Mouse (Mus musculus): ENCODE data around the gene Hist1h2ab. TPM values are rescaled to one million over a fixed set of nuclear protein-coding genes. Genes with fewer than 3 reads are reported as not detected.

Gene Hist1h2ab
- polyA plus RNA-seq, 1 experiment from 2014 or later = 63.8 TPM

DNA sequence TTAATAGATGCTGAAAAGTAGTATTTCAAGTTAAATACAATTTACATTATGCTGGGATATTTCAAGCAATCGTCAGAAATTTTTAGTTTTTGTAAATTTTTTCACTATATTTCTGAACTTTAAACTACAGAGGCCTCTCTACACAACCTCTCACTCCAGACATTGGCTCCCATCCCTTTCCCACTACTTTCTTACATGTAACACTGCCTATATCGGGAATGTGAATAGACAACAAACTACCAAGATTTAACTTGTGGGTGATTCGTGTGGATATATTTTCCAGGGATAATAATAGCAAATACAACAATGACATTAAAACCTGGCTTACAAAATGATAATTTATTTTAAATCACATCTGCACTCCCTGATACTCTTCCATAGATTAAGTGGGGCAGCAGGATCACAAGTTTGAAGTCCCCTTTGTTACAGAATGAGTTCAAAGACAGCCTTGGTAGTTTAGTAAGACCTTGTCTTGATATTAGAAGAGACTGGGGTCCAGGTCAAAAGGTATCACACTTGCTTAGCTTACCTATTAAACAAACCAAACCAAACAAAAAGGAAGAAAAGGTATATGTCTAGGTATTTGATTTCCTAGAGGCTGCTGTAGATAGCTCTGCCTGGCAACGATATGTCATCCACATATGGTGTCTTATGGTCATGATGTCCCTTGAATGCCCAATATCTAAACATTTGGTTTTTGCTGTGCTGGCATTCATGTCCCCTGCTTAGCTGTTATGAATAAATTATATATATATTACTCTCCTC lies 2.6 kb downstream of the Hist1h2ab start:
- Histone ChIP-seq H3K4me1 (ENCODE audit: control insufficient read depth, insufficient read depth, low read length) (peaks cover 6% of the 10 kb centered on the region; the same call in 1 of the 2 replicates), H3K4me2 (ENCODE audit: low read depth, severe bottlenecking) (peak overlapping the region; percentile 56), H3K27me3 (ENCODE audit: control insufficient read depth, insufficient read depth, low read length) (no peaks in the 10 kb centered on the region), H3K4me3 (ENCODE audit: low read depth, low read length) (no peak overlapping the region), H3K27ac (replicated peaks; ENCODE audit: low read depth, low read length) (peak overlapping the region; percentile 83), H3K9me3 (ENCODE audit: control insufficient read depth, low read length) (no peaks in the 10 kb centered on the region), H3K36me3 (ENCODE audit: control insufficient read depth, insufficient read depth, low read length) (no peaks in the 10 kb centered on the region), H3K9ac (ENCODE audit: low read length) (no peak overlapping the region)
- no peak for ATAC-seq (ENCODE audit: insufficient number of reproducible peaks, low FRiP score, low TSS enrichment, low read depth)
- no peak for DNase-seq (ENCODE audit: low spot score)
- 63% methylated on average over 4 of the region's 4 CpGs for WGBS

DNA sequence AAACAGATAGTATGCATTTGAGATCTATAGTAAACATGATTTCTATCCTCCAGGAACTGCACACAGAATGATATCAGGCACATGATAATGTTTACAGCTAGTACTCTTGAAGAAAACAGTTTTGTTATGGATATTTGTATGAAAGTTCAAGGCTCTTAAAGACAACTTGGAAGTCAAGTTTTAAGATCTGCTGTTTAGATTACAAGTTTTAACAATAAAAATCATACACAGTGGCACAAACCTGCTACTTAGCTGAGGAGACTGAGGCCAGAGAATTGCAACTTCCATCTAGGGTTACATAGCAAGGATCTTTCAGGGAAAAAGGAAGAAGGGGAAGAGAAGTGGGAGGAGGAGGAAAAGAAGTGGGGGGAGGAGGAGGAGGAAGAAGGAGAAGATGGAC lies 4.1 kb downstream of the Hist1h2ab start:
- no peak overlapping the region for H3K9ac ChIP-seq (ENCODE audit: low read length)

DNA sequence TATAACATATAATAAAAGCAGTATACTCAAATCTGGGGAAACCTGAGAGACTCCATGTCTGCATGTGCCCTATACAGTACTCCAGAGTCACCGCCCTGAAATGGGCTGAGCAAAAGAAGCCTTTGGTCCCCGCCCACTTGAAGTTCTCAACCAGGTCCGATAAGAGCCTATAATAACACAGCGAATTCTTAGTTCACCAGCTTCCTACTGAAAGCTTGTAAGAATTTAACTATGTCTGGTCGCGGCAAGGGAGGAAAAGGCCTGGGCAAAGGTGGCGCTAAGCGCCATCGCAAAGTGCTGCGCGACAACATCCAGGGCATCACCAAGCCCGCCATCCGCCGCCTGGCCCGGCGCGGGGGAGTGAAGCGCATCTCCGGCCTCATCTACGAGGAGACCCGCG lies 5.9 kb downstream of the Hist1h2ab start, which contains the start of gene Hist1h4b:
Hist1h4b (plus strand) TSS at position 224 of the 400 bp plus-strand sequence.
- no peaks in the 10 kb centered on the region for H3K9me3 ChIP-seq (ENCODE audit: control insufficient read depth, low read length)
- H3K4me3 ChIP-seq (ENCODE audit: low read depth, low read length) = peak within 1 kb of the TSS; percentile 34
- peak within 1 kb of the TSS; percentile 63 for H3K9ac ChIP-seq (ENCODE audit: low read length)
- under 1% methylated on average over 15 of the region's 22 CpGs for WGBS
- peak within 1 kb of the TSS; percentile 95 for H3K27ac ChIP-seq (replicated peaks; ENCODE audit: low read depth, low read length)
- peak within 1 kb of the TSS; percentile 70 for H3K4me2 ChIP-seq (ENCODE audit: low read depth, severe bottlenecking)
- peak; percentile 96 for DNase-seq (ENCODE audit: low spot score)
- H3K27me3 ChIP-seq (ENCODE audit: control insufficient read depth, insufficient read depth, low read length) = no peaks in the 10 kb centered on the region
- ATAC-seq (ENCODE audit: insufficient number of reproducible peaks, low FRiP score, low TSS enrichment, low read depth) = peak; percentile 66
- peaks cover 6% of the 10 kb centered on the region; the same call in 1 of the 2 replicates for H3K4me1 ChIP-seq (ENCODE audit: control insufficient read depth, insufficient read depth, low read length)
- H3K36me3 ChIP-seq (ENCODE audit: control insufficient read depth, insufficient read depth, low read length) = no peaks in the 10 kb centered on the region

More for the DNA sequence above, 4.1 kb downstream of the Hist1h2ab start:
- ATAC-seq (ENCODE audit: insufficient number of reproducible peaks, low FRiP score, low TSS enrichment, low read depth) (no peak), DNase-seq (ENCODE audit: low spot score) (no peak)
- peaks cover 6% of the 10 kb centered on the region; the same call in 1 of the 2 replicates for H3K4me1 ChIP-seq (ENCODE audit: control insufficient read depth, insufficient read depth, low read length)
- no peaks in the 10 kb centered on the region for H3K36me3 ChIP-seq (ENCODE audit: control insufficient read depth, insufficient read depth, low read length)
- H3K4me2 ChIP-seq (ENCODE audit: low read depth, severe bottlenecking) = no peak overlapping the region
- no peaks in the 10 kb centered on the region for H3K27me3 ChIP-seq (ENCODE audit: control insufficient read depth, insufficient read depth, low read length)
- H3K27ac ChIP-seq (replicated peaks; ENCODE audit: low read depth, low read length) = no peak overlapping the region
- no peak overlapping the region for H3K4me3 ChIP-seq (ENCODE audit: low read depth, low read length)
- H3K9me3 ChIP-seq (ENCODE audit: control insufficient read depth, low read length) = no peaks in the 10 kb centered on the region

DNA sequence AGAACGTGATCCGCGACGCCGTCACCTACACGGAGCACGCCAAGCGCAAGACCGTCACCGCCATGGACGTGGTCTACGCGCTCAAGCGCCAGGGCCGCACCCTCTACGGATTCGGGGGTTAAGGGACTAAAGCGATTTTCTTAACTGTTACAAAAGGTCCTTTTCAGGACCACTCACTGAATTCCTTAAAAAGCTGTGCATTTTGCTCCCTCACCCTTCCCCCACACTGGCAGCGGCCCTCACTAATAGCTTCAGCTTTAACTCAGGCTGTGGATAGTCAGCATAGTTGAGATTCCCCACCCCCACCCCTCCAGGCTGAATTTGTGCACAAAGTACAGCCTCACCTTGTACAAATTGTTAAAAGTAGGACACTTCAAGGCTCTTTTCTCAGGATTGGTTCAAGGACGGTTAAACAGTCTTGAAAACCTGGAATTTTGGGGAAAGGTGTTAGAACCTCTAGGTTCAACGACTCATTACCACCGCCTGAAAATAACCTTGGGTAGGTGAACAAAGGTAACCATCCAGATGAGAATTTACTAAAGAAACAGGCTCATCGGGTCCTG lies 6.4 kb downstream of the Hist1h2ab start:
- WGBS = 2% methylated on average over 15 of the region's 23 CpGs
- Histone ChIP-seq H3K9ac (ENCODE audit: low read length) (peak overlapping the region; percentile 63), H3K4me3 (ENCODE audit: low read depth, low read length) (peak overlapping the region; percentile 34), H3K27me3 (ENCODE audit: control insufficient read depth, insufficient read depth, low read length) (no peaks in the 10 kb centered on the region), H3K36me3 (ENCODE audit: control insufficient read depth, insufficient read depth, low read length) (no peaks in the 10 kb centered on the region), H3K9me3 (ENCODE audit: control insufficient read depth, low read length) (no peaks in the 10 kb centered on the region), H3K27ac (replicated peaks; ENCODE audit: low read depth, low read length) (peak overlapping the region; percentile 95), H3K4me1 (ENCODE audit: control insufficient read depth, insufficient read depth, low read length) (peaks cover 6% of the 10 kb centered on the region; the same call in 1 of the 2 replicates), H3K4me2 (ENCODE audit: low read depth, severe bottlenecking) (peak overlapping the region; percentile 70)
- ATAC-seq (ENCODE audit: insufficient number of reproducible peaks, low FRiP score, low TSS enrichment, low read depth) (no peak), DNase-seq (ENCODE audit: low spot score) (peak; percentile 80)

DNA sequence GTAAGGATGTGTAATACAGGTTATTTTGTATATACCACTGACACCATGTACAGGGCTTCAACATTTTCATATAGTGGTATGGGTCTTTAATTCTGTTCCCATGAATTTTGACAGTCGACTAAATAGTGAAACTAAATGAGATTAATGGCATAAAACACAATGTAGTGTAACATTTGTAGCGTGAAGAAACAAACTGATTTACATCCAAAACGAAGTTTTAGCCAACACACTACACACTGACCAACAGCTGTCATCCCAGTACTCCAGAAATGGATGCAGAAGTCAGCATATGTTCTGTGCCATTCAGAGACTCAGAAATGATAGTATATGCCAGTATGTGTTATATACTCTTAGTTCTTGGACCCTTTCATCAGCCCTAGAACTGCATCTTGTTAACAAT lies 7.0 kb downstream of the Hist1h2ab start:
- no peaks in the 10 kb centered on the region for H3K36me3 ChIP-seq (ENCODE audit: control insufficient read depth, insufficient read depth, low read length)
- H3K4me1 ChIP-seq (ENCODE audit: control insufficient read depth, insufficient read depth, low read length) = peaks cover 6% of the 10 kb centered on the region; the same call in 1 of the 2 replicates
- H3K27ac ChIP-seq (replicated peaks; ENCODE audit: low read depth, low read length) = peak overlapping the region; percentile 95; the same call in 1 of the 2 replicates
- H3K4me3 ChIP-seq (ENCODE audit: low read depth, low read length) = no peak overlapping the region
- H3K27me3 ChIP-seq (ENCODE audit: control insufficient read depth, insufficient read depth, low read length) = no peaks in the 10 kb centered on the region
- no peak overlapping the region for H3K9ac ChIP-seq (ENCODE audit: low read length)
- 51% methylated on average over 3 of the region's 3 CpGs for WGBS
- H3K9me3 ChIP-seq (ENCODE audit: control insufficient read depth, low read length) = no peaks in the 10 kb centered on the region
- no peak for ATAC-seq (ENCODE audit: insufficient number of reproducible peaks, low FRiP score, low TSS enrichment, low read depth)
- H3K4me2 ChIP-seq (ENCODE audit: low read depth, severe bottlenecking) = peak overlapping the region; percentile 70
- DNase-seq (ENCODE audit: low spot score) = no peak

DNA sequence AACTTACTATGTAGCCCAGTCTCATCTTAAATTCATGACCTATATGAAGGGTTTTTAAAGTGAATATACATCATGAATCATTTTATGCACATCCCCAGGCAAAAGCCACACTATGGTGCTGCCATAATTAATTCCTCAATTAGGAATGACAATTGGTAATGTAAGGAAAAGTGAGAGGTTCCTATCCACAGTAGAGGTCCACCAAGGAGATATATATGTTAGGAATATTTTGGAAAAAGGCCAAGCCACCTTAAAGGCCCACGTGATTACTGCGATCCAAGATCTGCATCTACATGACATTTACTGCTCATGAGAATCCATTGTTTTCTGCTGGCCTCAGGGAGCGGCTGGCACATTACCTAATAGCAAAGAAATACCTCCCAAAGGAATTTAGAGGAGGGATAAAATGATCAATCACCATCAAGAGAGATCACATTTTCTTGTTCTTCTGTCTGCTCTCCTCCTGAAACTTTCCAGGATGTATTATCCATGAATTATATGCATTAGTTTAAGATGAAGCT lies 8.4 kb downstream of the Hist1h2ab start:
- H3K36me3 ChIP-seq (ENCODE audit: control insufficient read depth, insufficient read depth, low read length) = no peaks in the 10 kb centered on the region
- WGBS = 77% methylated on average over 3 of the region's 3 CpGs
- no peak overlapping the region for H3K4me2 ChIP-seq (ENCODE audit: low read depth, severe bottlenecking)
- H3K4me3 ChIP-seq (ENCODE audit: low read depth, low read length) = no peak overlapping the region
- DNase-seq (ENCODE audit: low spot score) (no peak), ATAC-seq (ENCODE audit: insufficient number of reproducible peaks, low FRiP score, low TSS enrichment, low read depth) (no peak)
- H3K27ac ChIP-seq (replicated peaks; ENCODE audit: low read depth, low read length) = no peak overlapping the region
- H3K4me1 ChIP-seq (ENCODE audit: control insufficient read depth, insufficient read depth, low read length) = peaks cover 6% of the 10 kb centered on the region
- H3K9ac ChIP-seq (ENCODE audit: low read length) = no peak overlapping the region
- H3K27me3 ChIP-seq (ENCODE audit: control insufficient read depth, insufficient read depth, low read length) = no peaks in the 10 kb centered on the region
- H3K9me3 ChIP-seq (ENCODE audit: control insufficient read depth, low read length) = no peaks in the 10 kb centered on the region

DNA sequence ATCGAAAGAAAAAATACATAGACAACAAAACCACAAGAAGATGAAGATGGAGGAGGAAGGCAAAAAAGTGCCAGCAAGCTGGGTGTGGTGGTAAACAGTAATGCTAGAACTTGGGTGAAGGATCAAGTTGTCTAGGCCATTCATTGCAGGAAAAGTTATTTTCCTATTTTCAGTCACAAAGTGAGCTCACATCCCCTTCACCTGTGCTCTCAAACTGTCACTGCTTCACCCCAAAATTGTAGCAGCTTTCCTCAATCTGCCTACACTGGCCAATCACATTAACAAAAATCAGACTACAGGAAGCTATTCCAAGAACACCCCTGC lies 9.0 kb downstream of the Hist1h2ab start:
- Histone ChIP-seq H3K27ac (replicated peaks; ENCODE audit: low read depth, low read length) (peak overlapping the region; percentile 86), H3K9me3 (ENCODE audit: control insufficient read depth, low read length) (no peaks in the 10 kb centered on the region), H3K36me3 (ENCODE audit: control insufficient read depth, insufficient read depth, low read length) (no peaks in the 10 kb centered on the region), H3K4me3 (ENCODE audit: low read depth, low read length) (no peak overlapping the region; the same call in 1 of the 2 replicates), H3K4me1 (ENCODE audit: control insufficient read depth, insufficient read depth, low read length) (peaks cover 8% of the 10 kb centered on the region), H3K4me2 (ENCODE audit: low read depth, severe bottlenecking) (peak overlapping the region; percentile 65; the same call in 1 of the 2 replicates), H3K27me3 (ENCODE audit: control insufficient read depth, insufficient read depth, low read length) (no peaks in the 10 kb centered on the region), H3K9ac (ENCODE audit: low read length) (peak overlapping the region; percentile 74; the same call in 1 of the 2 replicates)
- ATAC-seq (ENCODE audit: insufficient number of reproducible peaks, low FRiP score, low TSS enrichment, low read depth) = no peak
- DNase-seq (ENCODE audit: low spot score) = no peak
- 79% methylated on average over 1 of the region's 1 CpGs for whole genome bisulfite sequencing

DNA sequence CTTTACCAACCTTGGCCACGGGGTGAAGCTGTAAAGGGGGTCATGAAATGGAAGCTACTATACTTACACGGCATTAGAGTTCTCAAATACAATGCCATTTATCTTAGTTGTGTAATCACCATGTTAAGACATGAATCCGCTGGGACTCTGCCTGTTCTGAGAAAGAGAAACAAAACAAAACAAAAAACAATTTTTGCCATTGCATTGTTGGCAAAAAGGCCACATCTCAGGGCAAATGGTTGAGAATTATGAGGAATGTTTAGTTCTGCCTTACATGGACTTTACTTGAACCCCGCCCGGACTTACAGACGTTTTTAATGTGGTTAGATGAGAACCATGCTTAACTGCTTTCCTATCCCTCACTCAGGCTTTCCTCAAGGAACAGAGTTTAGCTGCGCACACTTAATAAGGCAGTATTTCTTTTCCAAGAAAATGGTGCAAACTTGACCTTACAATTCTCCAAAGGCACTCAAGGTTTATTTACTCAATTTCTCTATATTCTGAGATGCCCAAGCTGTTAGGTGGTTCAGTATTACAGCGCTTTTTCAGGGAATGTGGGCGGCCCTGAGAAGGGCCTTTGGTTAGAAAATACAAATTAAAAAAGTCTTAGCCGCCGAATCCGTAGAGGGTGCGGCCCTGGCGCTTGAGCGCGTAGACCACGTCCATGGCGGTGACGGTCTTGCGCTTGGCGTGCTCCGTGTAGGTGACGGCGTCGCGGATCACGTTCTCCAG lies 9.5 kb downstream of the Hist1h2ab start:
- Histone ChIP-seq H3K27ac (replicated peaks; ENCODE audit: low read depth, low read length) (peak overlapping the region; percentile 86), H3K4me1 (ENCODE audit: control insufficient read depth, insufficient read depth, low read length) (peaks cover 8% of the 10 kb centered on the region), H3K27me3 (ENCODE audit: control insufficient read depth, insufficient read depth, low read length) (no peaks in the 10 kb centered on the region), H3K4me2 (ENCODE audit: low read depth, severe bottlenecking) (peak overlapping the region; percentile 65), H3K4me3 (ENCODE audit: low read depth, low read length) (peak overlapping the region; percentile 35), H3K9me3 (ENCODE audit: control insufficient read depth, low read length) (no peaks in the 10 kb centered on the region), H3K36me3 (ENCODE audit: control insufficient read depth, insufficient read depth, low read length) (no peaks in the 10 kb centered on the region), H3K9ac (ENCODE audit: low read length) (peak overlapping the region; percentile 74)
- DNase-seq (ENCODE audit: low spot score) = peak; percentile 66
- WGBS = 3% methylated on average over 20 of the region's 27 CpGs
- ATAC-seq (ENCODE audit: insufficient number of reproducible peaks, low FRiP score, low TSS enrichment, low read depth) = no peak; the same call in 1 of the 2 replicates

Measured in limb, embryonic 11.5 days (tissue).